Mouse (Mus musculus) left cerebral cortex, postnatal 4 days (tissue): ENCODE measurements at regions not wholly inside any gene's neighbourhood (a gene's known extent, or its start where the extent isn't known, plus 50 kb on each side); places are given as distances from the start of the nearest gene placed in this dataset.
"Not testable (repeated sequence)": the region's sequence is repeated elsewhere in the genome, so short reads cannot be mapped to it uniquely, and the experiment has no call there.

Source experiments
- DNase-seq: peaks from one replicate; pipeline ENCODE4 v3.0.0-alpha.2; 2022
- intact Hi-C: fragments of 180-260 bp; cut with DNase I; formaldehyde crosslinking; loops from one replicate; pipeline ENCODE4 v1.15.1; 2025

- DNase-seq, intact Hi-C loops: not testable (repeated sequence)
These were observed 1214.2 kb downstream of the Adam6a start for GRCm38 (mm10) chr12:114757948-114758347.

- DNase-seq, intact Hi-C loops: not testable (repeated sequence)
These were observed 1220.5 kb downstream of the Adam6a start for GRCm38 (mm10) chr12:114764211-114764610.

GRCm38 (mm10) chr12:114775414-114775813, 1231.7 kb downstream of the Adam6a start:
- DNase-seq, intact Hi-C loops: not testable (repeated sequence)

- intact Hi-C loops, result loop anchor here (10.0 kb wide), 1 partner anchor 110 kb away; no protein-coding TSS in a partner anchor
- DNase-seq, result no peak
These were observed 1243.1 kb upstream of the Zfp386 start for GRCm38 (mm10) chr12:114804422-114804821.

- intact Hi-C loops, result loop anchor here (10.0 kb wide), 1 partner anchor 114 kb away; no protein-coding TSS in a partner anchor
- DNase-seq, result no peak
These were observed 1238.3 kb upstream of the Zfp386 start for GRCm38 (mm10) chr12:114809186-114809585.

GRCm38 (mm10) chr12:114816858-114817257, 1230.7 kb upstream of the Zfp386 start:
- DNase-seq, intact Hi-C loops: not testable (repeated sequence)

GRCm38 (mm10) chr12:114832916-114833315, 1214.6 kb upstream of the Zfp386 start:
- DNase-seq, result no peak
- intact Hi-C loops, result loop anchor here (10.0 kb wide), 1 partner anchor 438 kb away; no protein-coding TSS in a partner anchor
